8 mouse cellular contexts compared by ENCODE assay signal in the genomic region with DNA sequence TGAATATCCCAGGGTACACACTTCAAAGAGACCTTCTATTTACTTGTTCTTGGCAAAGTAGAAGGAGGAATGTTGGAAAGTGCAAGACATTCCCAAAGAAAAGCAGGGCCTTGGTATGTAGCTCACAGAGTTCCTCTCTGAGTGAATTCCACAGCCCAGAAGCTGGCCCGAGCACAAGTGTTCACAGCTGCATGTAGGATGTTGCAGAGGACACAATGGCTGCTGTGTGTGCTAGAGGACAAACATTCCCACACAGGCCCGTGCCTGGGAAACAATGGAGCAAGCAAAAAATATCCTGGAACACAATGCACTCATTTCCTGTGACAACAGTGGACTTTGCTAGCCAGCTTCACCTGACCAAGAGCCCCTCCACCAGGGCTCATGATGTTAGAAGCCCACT. TPM values are rescaled to one million over a fixed set of nuclear protein-coding genes. Genes with fewer than 3 reads are reported as not detected.
A peak's percentile ranks its signal among the peaks of the same experiment; 100 is the strongest.
DNase-seq lines count a peak whose midpoint lies in the region; ATAC-seq and TF ChIP-seq lines count a peak whose summit lies in the region.

No protein-coding gene starts in this region.

- no peak for TF ChIP-seq CTCF in hindbrain, postnatal 0 days (IDR thresholded peaks at IDR 0.05; ENCODE audit: low read depth)

- no peak overlapping the region for H3K9ac ChIP-seq in hindbrain, postnatal 0 days (replicated peaks; ENCODE audit: low read length)
- H3K9ac ChIP-seq in hindbrain, embryonic 16.5 days (ENCODE audit: low read depth, low read length): no peak overlapping the region
- H3K9ac ChIP-seq in embryonic facial prominence, embryonic 15.5 days: no peak overlapping the region
- H3K9ac ChIP-seq in midbrain, embryonic 16.5 days (ENCODE audit: low read depth, low read length): no peak overlapping the region

- no peaks in the 10 kb centered on the region for H3K36me3 ChIP-seq in hindbrain, postnatal 0 days (ENCODE audit: insufficient read depth, low read length)
- no peaks in the 10 kb centered on the region for H3K36me3 ChIP-seq in hindbrain, embryonic 16.5 days (ENCODE audit: control insufficient read depth, insufficient read depth, low read length)
- H3K36me3 ChIP-seq in embryonic facial prominence, embryonic 15.5 days: no peaks in the 10 kb centered on the region
- H3K36me3 ChIP-seq in midbrain, embryonic 16.5 days (ENCODE audit: control insufficient read depth, insufficient read depth, low read length): no peaks in the 10 kb centered on the region

- no peaks in the 10 kb centered on the region; the same call in 1 of the 2 replicates for H3K4me1 ChIP-seq in hindbrain, postnatal 0 days (ENCODE audit: insufficient read depth, low read length)
- H3K4me1 ChIP-seq in hindbrain, embryonic 16.5 days (ENCODE audit: control insufficient read depth, insufficient read depth, low read depth, low read length): no peaks in the 10 kb centered on the region
- 0 out of 2 replicates have a peak, but pooled peaks cover 4% of the 10 kb centered on the region for H3K4me1 ChIP-seq in embryonic facial prominence, embryonic 15.5 days
- H3K4me1 ChIP-seq in midbrain, embryonic 16.5 days (ENCODE audit: control insufficient read depth, insufficient read depth, low read length): no peaks in the 10 kb centered on the region

- 24% methylated on average over 2 of the region's 2 CpGs for WGBS in hindbrain, postnatal 0 days
- WGBS in hindbrain, embryonic 16.5 days: 23% methylated on average over 2 of the region's 2 CpGs
- WGBS in embryonic facial prominence, embryonic 15.5 days: 23% methylated on average over 2 of the region's 2 CpGs
- WGBS in midbrain, embryonic 16.5 days: 31% methylated on average over 2 of the region's 2 CpGs

- H3K27me3 ChIP-seq in hindbrain, postnatal 0 days (ENCODE audit: insufficient read depth, low read length): no peaks in the 10 kb centered on the region
- no peaks in the 10 kb centered on the region for H3K27me3 ChIP-seq in hindbrain, embryonic 16.5 days (replicated peaks; ENCODE audit: control insufficient read depth, insufficient read depth, low read length)
- no peaks in the 10 kb centered on the region for H3K27me3 ChIP-seq in embryonic facial prominence, embryonic 15.5 days
- no peaks in the 10 kb centered on the region for H3K27me3 ChIP-seq in midbrain, embryonic 16.5 days (ENCODE audit: control insufficient read depth, insufficient read depth, low read depth, low read length)

- ATAC-seq in hindbrain, postnatal 0 days: peak; percentile 67; the same call in 1 of the 2 replicates
- no peak for ATAC-seq in hindbrain, embryonic 16.5 days
- no peak for ATAC-seq in embryonic facial prominence, embryonic 15.5 days (ENCODE audit: insufficient number of reproducible peaks, low FRiP score, low TSS enrichment, low read depth)
- ATAC-seq in midbrain, embryonic 16.5 days: no peak

- no peak for DNase-seq in hindbrain, postnatal 0 days (ENCODE audit: low spot score)
- DNase-seq in heart, postnatal 36 days: peak; percentile 40 to 41
- DNase-seq in lung, postnatal 25 days (ENCODE audit: low spot score): peak; percentile 71
- DNase-seq in natural killer cell, adult 2 months (ENCODE audit: low spot score in 2 of 2): no peak
- DNase-seq in adrenal gland, postnatal 25 days: no peak

- no peaks in the 10 kb centered on the region; the same call in 1 of the 2 replicates for H3K9me3 ChIP-seq in hindbrain, postnatal 0 days (ENCODE audit: low read length)
- no peaks in the 10 kb centered on the region for H3K9me3 ChIP-seq in hindbrain, embryonic 16.5 days (ENCODE audit: control insufficient read depth, low read length)
- H3K9me3 ChIP-seq in embryonic facial prominence, embryonic 15.5 days (replicated peaks): no peaks in the 10 kb centered on the region
- H3K9me3 ChIP-seq in midbrain, embryonic 16.5 days (replicated peaks; ENCODE audit: control insufficient read depth, low read length, poor library complexity, severe bottlenecking): no peaks in the 10 kb centered on the region

- H3K27ac ChIP-seq in hindbrain, postnatal 0 days: peak overlapping the region; percentile 32; the same call in 1 of the 2 replicates
- H3K27ac ChIP-seq in hindbrain, embryonic 16.5 days (ENCODE audit: low read depth, low read length): no peak overlapping the region
- H3K27ac ChIP-seq in embryonic facial prominence, embryonic 15.5 days (replicated peaks): 0 out of 2 replicates have a peak overlapping the region, but pooled peaks have one; percentile 23
- no peak overlapping the region for H3K27ac ChIP-seq in midbrain, embryonic 16.5 days (ENCODE audit: low read length)

- no peak overlapping the region for H3K4me3 ChIP-seq in hindbrain, postnatal 0 days (ENCODE audit: low read length)
- H3K4me3 ChIP-seq in hindbrain, embryonic 16.5 days (ENCODE audit: low read length): no peak overlapping the region
- H3K4me3 ChIP-seq in embryonic facial prominence, embryonic 15.5 days (replicated peaks): no peak overlapping the region
- no peak overlapping the region for H3K4me3 ChIP-seq in midbrain, embryonic 16.5 days (ENCODE audit: low read depth, low read length)

- intact Hi-C loops in heart, postnatal 36 days (cut with DNase I): no loop called here

- H3K4me2 ChIP-seq in hindbrain, postnatal 0 days (ENCODE audit: low read depth, low read length): no peak overlapping the region
- H3K4me2 ChIP-seq in hindbrain, embryonic 16.5 days (ENCODE audit: low read length): no peak overlapping the region
- no peak overlapping the region for H3K4me2 ChIP-seq in embryonic facial prominence, embryonic 15.5 days (replicated peaks)
- H3K4me2 ChIP-seq in midbrain, embryonic 16.5 days (ENCODE audit: low read length): no peak overlapping the region

RNA-seq across cellular contexts. Expression of gene Arhgap21, which starts 59.9 kb away (rescaled TPM):
- total RNA-seq in hindbrain, postnatal 0 days (2014; rRNA removed): 65.8 and 76.4 TPM in 2 replicates
- 26.6 and 27.7 TPM in 2 replicates for polyA plus RNA-seq in hindbrain, postnatal 0 days (2015; fragmentation: Nextera tagmentation; extraction: Ambion mirVana)
- 24.7 and 30.3 TPM in 2 replicates for polyA plus RNA-seq in hindbrain, embryonic 16.5 days (2015; fragmentation: Nextera tagmentation; extraction: Ambion mirVana)
- polyA plus RNA-seq in embryonic facial prominence, embryonic 15.5 days (2015; fragmentation: Nextera tagmentation; extraction: Ambion mirVana): 10.4 and 10.5 TPM in 2 replicates
- total RNA-seq in heart, postnatal 36 days (2021): 10 to 100 TPM; 73.4 to 85.7 TPM
- total RNA-seq in adrenal gland, postnatal 25 days (2021): 72.8 and 85.1 TPM in 2 replicates
- polyA plus RNA-seq in midbrain, embryonic 16.5 days (2015; fragmentation: Nextera tagmentation; extraction: Ambion mirVana): 40.9 and 41.7 TPM in 2 replicates

Comparison
In these comparisons a context has a peak if more than half of its experiments do, and no peak if none do; other contexts are left out.
1. H3K27ac ChIP-seq: peak in hindbrain, postnatal 0 days (single experiment) and embryonic facial prominence, embryonic 15.5 days (single experiment); none in hindbrain, embryonic 16.5 days (single experiment) and midbrain, embryonic 16.5 days (single experiment).
2. DNase-seq: peak in heart, postnatal 36 days (2 of 2) and lung, postnatal 25 days (single experiment); none in hindbrain, postnatal 0 days (single experiment), natural killer cell, adult 2 months (0 of 2) and adrenal gland, postnatal 25 days (single experiment).